Comparison of ENCODE assay signal across 8 mouse cellular contexts in genomic region chr17:12120268-12120667, GRCm38 (mm10). TPM values are rescaled to one million over a fixed set of nuclear protein-coding genes. Genes with fewer than 3 reads are reported as not detected.
DNase-seq lines count a peak whose midpoint lies in the region; ATAC-seq and TF ChIP-seq lines count a peak whose summit lies in the region.

No protein-coding gene starts in this region.

- no peak for ATAC-seq in forebrain, postnatal 0 days
- ATAC-seq in liver, postnatal 0 days: no peak
- no peak for ATAC-seq in CD4-positive, CD25-positive, alpha-beta regulatory T cell, adult 4 months

- WGBS in heart, embryonic 10.5 days: 32% methylated on average over 5 of the region's 5 CpGs
- WGBS in forebrain, postnatal 0 days: 24% methylated on average over 5 of the region's 5 CpGs
- 41% methylated on average over 5 of the region's 5 CpGs for WGBS in liver, postnatal 0 days (ENCODE audit: insufficient replicate concordance)

- peaks cover 51% of the 10 kb centered on the region for H3K79me2 ChIP-seq in CH12.LX (replicated peaks; ENCODE audit: control insufficient read depth, extremely low read depth, insufficient read depth, poor library complexity, severe bottlenecking)

- H3K36me3 ChIP-seq in heart, embryonic 10.5 days: peaks cover 12% of the 10 kb centered on the region
- H3K36me3 ChIP-seq in CH12.LX (replicated peaks in 1 of 2; ENCODE audit: control insufficient read depth in 1 of 2, insufficient read depth in 1 of 2, low read length in 1 of 2): peaks cover 12 to 20% of the 10 kb centered on the region in 2 experiments
- peaks cover 11% of the 10 kb centered on the region; the same call in 1 of the 2 replicates for H3K36me3 ChIP-seq in forebrain, postnatal 0 days (ENCODE audit: insufficient read depth)
- peaks cover 5% of the 10 kb centered on the region; the same call in 1 of the 2 replicates for H3K36me3 ChIP-seq in liver, postnatal 0 days (replicated peaks; ENCODE audit: insufficient read depth, low read length)

- TF ChIP-seq CTCF in CH12.LX (conservative IDR thresholded peaks at IDR 0.05 in 1 of 2, IDR thresholded peaks at IDR 0.05 in 1 of 2; ENCODE audit: low read depth in 2 of 2, low read length in 2 of 2): no peak
- TF ChIP-seq CTCF in forebrain, postnatal 0 days (IDR thresholded peaks at IDR 0.05; ENCODE audit: low read depth): 0 out of 2 replicates have a peak, but pooled peaks have one; percentile 15
- no peak for TF ChIP-seq CTCF in liver, postnatal 0 days (IDR thresholded peaks at IDR 0.05; ENCODE audit: low read depth)

- peaks cover 20% of the 10 kb centered on the region for H3K4me1 ChIP-seq in heart, embryonic 10.5 days
- peaks cover 0 to 25% of the 10 kb centered on the region in 2 experiments; a peak in 3 of 4 replicates for H3K4me1 ChIP-seq in CH12.LX (ENCODE audit: control insufficient read depth in 1 of 2, insufficient read depth in 2 of 2)
- H3K4me1 ChIP-seq in forebrain, postnatal 0 days (ENCODE audit: insufficient read depth): peaks cover 21% of the 10 kb centered on the region
- peaks cover 12% of the 10 kb centered on the region; the same call in 1 of the 2 replicates for H3K4me1 ChIP-seq in liver, postnatal 0 days (ENCODE audit: insufficient read depth)

- dilution Hi-C loops in CH12.LX (cut with MboI; ENCODE audit: extremely low pct_ligation_motif_present, extremely low pct_unique_long_range_greater_than_20kb, low sequenced_read_pairs): no loop called here

- peak overlapping the region; percentile 97 for H3K4me2 ChIP-seq in CH12.LX (ENCODE audit: insufficient read depth, low read depth, poor library complexity, severe bottlenecking)
- H3K4me2 ChIP-seq in forebrain, postnatal 0 days (ENCODE audit: low read depth): peak overlapping the region; percentile 97
- H3K4me2 ChIP-seq in liver, postnatal 0 days (ENCODE audit: low read depth, low read length): peak overlapping the region; percentile 99

- peak overlapping the region; percentile 95; the same call in 1 of the 2 replicates for H3K27ac ChIP-seq in heart, embryonic 10.5 days
- H3K27ac ChIP-seq in CH12.LX (ENCODE audit: insufficient read depth, low read depth): no peak overlapping the region
- H3K27ac ChIP-seq in forebrain, postnatal 0 days (ENCODE audit: low read depth, low read length): no peak overlapping the region
- no peak overlapping the region for H3K27ac ChIP-seq in liver, postnatal 0 days (ENCODE audit: low read depth)

- H3K27me3 ChIP-seq in heart, embryonic 10.5 days (ENCODE audit: insufficient read depth, poor library complexity, severe bottlenecking): no peaks in the 10 kb centered on the region
- no peaks in the 10 kb centered on the region for H3K27me3 ChIP-seq in CH12.LX (replicated peaks)
- no peaks in the 10 kb centered on the region for H3K27me3 ChIP-seq in forebrain, postnatal 0 days (ENCODE audit: insufficient read depth, low read length)
- no peaks in the 10 kb centered on the region for H3K27me3 ChIP-seq in liver, postnatal 0 days (ENCODE audit: insufficient read depth, low read length)

- TF ChIP-seq RAD21 in CH12.LX (IDR thresholded peaks at IDR 0.05; ENCODE audit: low read depth, low read length): no peak

- TF ChIP-seq POLR2A in CH12.LX (IDR thresholded peaks at IDR 0.05; ENCODE audit: low read depth, low read length): no peak

- H3K4me3 ChIP-seq in heart, embryonic 10.5 days: peak overlapping the region; percentile 72
- H3K4me3 ChIP-seq in CH12.LX (replicated peaks in 1 of 3; ENCODE audit: low read depth in 2 of 3, low read length in 2 of 3, poor library complexity in 1 of 3): peak overlapping the region; percentile 74 to 85 (median 81)
- peak overlapping the region; percentile 63 for H3K4me3 ChIP-seq in forebrain, postnatal 0 days (ENCODE audit: low read depth, low read length)
- peak overlapping the region; percentile 74 for H3K4me3 ChIP-seq in liver, postnatal 0 days (ENCODE audit: low read depth, low read length)

- peak overlapping the region; percentile 88 for H3K9ac ChIP-seq in CH12.LX (ENCODE audit: insufficient read depth, low read depth)
- peak overlapping the region; percentile 71 for H3K9ac ChIP-seq in forebrain, postnatal 0 days
- H3K9ac ChIP-seq in liver, postnatal 0 days (replicated peaks): peak overlapping the region; percentile 77

- no peak for TF ChIP-seq EP300 in CH12.LX (IDR thresholded peaks at IDR 0.05; ENCODE audit: low read length)
- no peak for TF ChIP-seq EP300 in liver, postnatal 0 days (IDR thresholded peaks at IDR 0.05; ENCODE audit: low read depth)

- DNase-seq in heart, embryonic 10.5 days (ENCODE audit: low spot score): no peak
- no peak for DNase-seq in heart, postnatal 4 days
- DNase-seq in CH12.LX (ENCODE audit: extremely low read depth): peak; percentile 45
- no peak for DNase-seq in forebrain, postnatal 0 days
- DNase-seq in liver, postnatal 0 days: no peak
- no peak for DNase-seq in right cerebral cortex, postnatal 10 days (ENCODE audit: low spot score in 2 of 2)
- no peak for DNase-seq in urinary bladder, postnatal 25 days (ENCODE audit: low spot score)

- H3K9me3 ChIP-seq in heart, embryonic 10.5 days: no peaks in the 10 kb centered on the region
- peaks cover 9% of the 10 kb centered on the region for H3K9me3 ChIP-seq in CH12.LX (replicated peaks; ENCODE audit: low read length)
- no peaks in the 10 kb centered on the region for H3K9me3 ChIP-seq in forebrain, postnatal 0 days (ENCODE audit: low read length)
- no peaks in the 10 kb centered on the region for H3K9me3 ChIP-seq in liver, postnatal 0 days (ENCODE audit: low read length)

- in situ Hi-C loops in CH12.LX (cut with MboI; ENCODE audit: low pct_ligation_motif_present, low pct_unique_long_range_greater_than_20kb, low sequenced_read_pairs): no loop called here

TF ChIP-seq in CH12.LX, 34 proteins besides CTCF, POLR2A, EP300 and RAD21:
- 0 out of 2 replicates have a peak, but pooled peaks have one; percentile 13 for TF ChIP-seq BHLHE40 (IDR thresholded peaks at IDR 0.05; ENCODE audit: low read depth, low read length)
- TF ChIP-seq CHD1 (IDR thresholded peaks at IDR 0.05; ENCODE audit: low read depth, low read length): no peak; the same call in 1 of the 2 replicates

RNA-seq across cellular contexts. Expression of gene Agpat4, which starts 1.8 kb away (rescaled TPM):
- 26.6 and 32.5 TPM in 2 replicates for polyA plus RNA-seq in heart, embryonic 10.5 days (2016; fragmentation: Nextera tagmentation; extraction: Ambion mirVana)
- total RNA-seq in heart, postnatal 4 days (2021): 1 to 10 TPM; 7.8 to 8.9 TPM
- total RNA-seq in CH12.LX (2012; rRNA removed) (74.2 and 83.2 TPM in 2 replicates), CH12.LX (2014; rRNA removed) (32.0 and 34.7 TPM in 2 replicates)
- 44.0 and 44.5 TPM in 2 replicates for polyA plus RNA-seq in CH12.LX (2012; ENCODE audit: insufficient read length, low read depth)
- total RNA-seq in forebrain, postnatal 0 days (2014; rRNA removed): 44.8 and 52.9 TPM in 2 replicates
- 23.3 and 53.5 TPM in 2 replicates for polyA plus RNA-seq in forebrain, postnatal 0 days (2015; fragmentation: Nextera tagmentation; extraction: Ambion mirVana)
- 9.3 and 10.2 TPM in 2 replicates for polyA plus RNA-seq in liver, postnatal 0 days (2015; fragmentation: Nextera tagmentation; extraction: Ambion mirVana)
- polyA plus RNA-seq in CD4-positive, CD25-positive, alpha-beta regulatory T cell, adult 4 months (2017; shearing (Covaris generic)): 10 to 100 TPM; 15.8 to 18.2 TPM
